Mouse (Mus musculus) heart, postnatal 4 days (tissue): ENCODE results near the gene Tm2d1. TPM values are rescaled to one million over a fixed set of nuclear protein-coding genes. Genes with fewer than 3 reads are reported as not detected.
"Not testable (repeated sequence)": the region's sequence is repeated elsewhere in the genome, so short reads cannot be mapped to it uniquely, and the experiment has no call there.

Source experiments
- DNase-seq: peaks from one replicate; pipeline ENCODE4 v3.0.0; 2021
- total RNA-seq, 2 experiments: library from RNA; stranded (reverse); gene quantifications; 2 replicates each; pipeline ENCODE4 v1.2.3; 2021

Tm2d1 gene
- total RNA-seq, result 10 to 100 TPM; 44.4 to 44.6 TPM

GRCm38 (mm10) chr4:98382716-98383424 lies at the start of gene Tm2d1:
Tm2d1 (minus strand) TSS chr4:98383306.
- DNase-seq, result peak; percentile 87

- peak; percentile 37 for DNase-seq
Observed at GRCm38 (mm10) chr4:98428371-98428770, 45.3 kb upstream of the Tm2d1 start.

- not testable (repeated sequence) for DNase-seq
Observed at GRCm38 (mm10) chr4:98415150-98415549, 32.0 kb upstream of the Tm2d1 start.

GRCm38 (mm10) chr4:98408455-98408854 lies 25.3 kb upstream of the Tm2d1 start:
- no peak for DNase-seq

GRCm38 (mm10) chr4:98404412-98404811 lies 21.3 kb upstream of the Tm2d1 start:
- no peak for DNase-seq

- no peak for DNase-seq
Observed at GRCm38 (mm10) chr4:98403492-98403891, 20.4 kb upstream of the Tm2d1 start.

DNA sequence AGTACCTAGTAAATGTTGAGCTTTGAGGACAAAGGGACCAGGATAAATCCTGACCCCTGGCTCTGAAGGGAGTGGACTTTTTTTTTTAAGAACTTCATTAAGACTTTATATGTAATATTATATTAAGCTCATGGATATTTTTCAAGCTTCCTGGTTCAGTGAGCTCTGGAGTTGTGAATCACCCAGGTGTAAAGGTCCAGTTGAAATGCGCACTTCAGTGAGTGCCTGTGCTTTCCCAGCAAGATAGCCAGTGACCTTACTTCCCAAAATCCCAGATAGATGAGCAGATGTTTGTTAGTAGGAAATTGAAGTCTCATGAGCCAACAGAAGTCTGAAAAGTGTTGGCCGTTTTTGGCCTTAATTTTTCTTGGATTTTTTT lies 18.5 kb upstream of the Tm2d1 start:
- no peak for DNase-seq

GRCm38 (mm10) chr4:98400926-98401583 lies 17.9 kb upstream of the Tm2d1 start:
- DNase-seq, result no peak

GRCm38 (mm10) chr4:98395690-98396437 lies 12.8 kb upstream of the Tm2d1 start, which contains the start of gene Patj:
Patj (plus strand) TSS chr4:98395785.
- peak; percentile 60 for DNase-seq

- DNase-seq, result no peak
Observed at GRCm38 (mm10) chr4:98395346-98395689, 12.2 kb upstream of the Tm2d1 start.

GRCm38 (mm10) chr4:98385036-98385435 lies 1.9 kb upstream of the Tm2d1 start:
- DNase-seq, result no peak

DNA sequence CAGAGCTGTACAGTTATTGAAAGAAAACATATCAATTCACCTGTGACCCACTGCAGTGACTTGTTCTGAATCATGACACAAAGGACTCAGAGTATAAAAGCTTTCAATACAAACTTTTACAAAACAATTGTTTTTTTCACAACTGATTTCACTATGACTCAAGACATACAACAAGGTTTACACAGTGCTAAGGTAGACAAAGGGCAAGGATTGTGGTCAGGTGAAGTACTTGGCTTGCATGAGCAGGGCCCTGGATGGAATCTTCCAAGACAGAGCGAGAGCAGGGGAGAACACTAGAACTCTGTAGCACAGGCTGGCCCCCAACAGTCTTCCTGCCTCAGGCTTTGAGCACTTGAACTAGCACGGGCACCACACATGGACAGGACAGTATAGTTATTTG lies 6.2 kb downstream of the Tm2d1 start:
- DNase-seq, result no peak

GRCm38 (mm10) chr4:98375401-98375800 lies 7.7 kb downstream of the Tm2d1 start:
- DNase-seq, result peak; percentile 15

DNA sequence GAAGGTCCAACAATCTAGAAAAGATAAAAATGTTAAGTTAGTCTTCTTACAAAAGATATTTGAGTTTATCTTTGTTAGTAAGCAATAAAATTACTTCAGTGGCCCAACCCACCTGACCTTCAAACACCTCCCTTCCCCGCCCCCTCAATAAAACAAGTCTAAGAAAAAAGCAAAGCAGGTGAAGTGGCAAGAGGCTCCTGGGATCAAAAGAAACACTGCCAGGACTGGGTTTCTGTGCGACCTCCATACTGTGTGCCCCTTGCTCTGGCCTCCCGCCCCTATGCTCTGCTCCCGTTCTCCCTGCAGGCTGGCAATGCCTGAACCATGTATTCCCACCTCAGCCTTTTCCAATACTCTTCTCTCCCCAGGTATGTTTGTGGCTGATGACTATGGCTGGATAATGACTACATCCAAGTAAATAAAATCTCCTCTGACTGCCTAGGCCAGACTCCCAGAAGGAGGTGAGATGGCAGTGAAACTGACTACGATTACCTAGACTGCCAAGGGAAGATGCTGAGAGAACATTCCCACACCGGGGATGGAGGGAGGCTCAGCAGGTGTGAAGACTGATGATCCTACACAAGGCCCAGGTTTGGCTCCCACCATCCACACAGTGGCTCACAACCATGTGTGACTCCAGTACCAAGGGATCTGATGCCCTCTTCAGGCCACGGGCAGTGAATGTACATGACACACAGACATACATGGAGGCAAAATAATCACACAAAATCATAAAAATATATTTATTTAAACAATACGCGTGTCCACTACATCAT lies 24.9 kb downstream of the Tm2d1 start:
- DNase-seq, result no peak

GRCm38 (mm10) chr4:98348580-98348979 lies 34.5 kb downstream of the Tm2d1 start:
- no peak for DNase-seq

- no peak for DNase-seq
Observed at GRCm38 (mm10) chr4:98345783-98346182, 37.3 kb downstream of the Tm2d1 start.

GRCm38 (mm10) chr4:98339992-98340564 lies 43.0 kb downstream of the Tm2d1 start:
- DNase-seq, result no peak

GRCm38 (mm10) chr4:98338636-98339630 lies 44.2 kb downstream of the Tm2d1 start:
- DNase-seq, result no peak

DNA sequence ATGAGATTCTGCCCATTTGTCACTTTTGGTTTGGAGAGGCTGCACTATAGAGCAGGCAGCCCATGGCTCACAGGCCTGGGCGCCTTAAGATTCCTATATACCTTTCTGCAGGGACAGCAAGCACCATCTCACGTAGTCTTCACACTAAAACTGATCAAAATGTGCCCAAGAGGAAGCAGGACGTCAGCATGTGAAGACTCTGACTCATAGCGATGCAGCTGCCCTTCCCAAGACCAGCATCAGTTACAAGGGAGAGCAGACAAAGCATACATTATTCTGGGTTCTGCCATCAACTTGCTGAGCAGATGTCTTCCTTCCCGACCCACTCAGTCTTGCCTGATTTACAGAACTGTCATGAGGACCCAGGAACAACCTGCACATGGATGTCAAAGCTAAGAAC lies 45.9 kb downstream of the Tm2d1 start:
- no peak for DNase-seq

DNA sequence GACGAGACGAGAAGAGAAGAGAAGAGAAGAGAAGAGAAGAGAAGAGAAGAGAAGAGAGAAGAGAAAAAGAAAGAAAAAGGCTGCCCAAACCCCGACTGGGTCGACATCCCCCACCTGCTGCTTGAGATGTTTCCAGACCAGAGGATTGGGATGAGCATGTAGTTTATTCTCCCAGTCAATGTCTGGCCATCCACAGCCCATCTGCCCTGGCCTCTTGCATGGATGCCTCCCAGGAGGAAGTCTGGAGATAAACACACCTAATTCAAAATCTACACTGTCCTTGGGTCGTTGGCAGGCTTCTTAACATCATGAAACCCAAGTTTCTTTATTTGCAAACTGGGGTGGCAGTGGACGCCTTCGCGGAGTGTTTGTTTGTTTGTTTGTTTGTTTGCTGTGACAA lies 47.4 kb downstream of the Tm2d1 start:
- DNase-seq, result no peak

DNA sequence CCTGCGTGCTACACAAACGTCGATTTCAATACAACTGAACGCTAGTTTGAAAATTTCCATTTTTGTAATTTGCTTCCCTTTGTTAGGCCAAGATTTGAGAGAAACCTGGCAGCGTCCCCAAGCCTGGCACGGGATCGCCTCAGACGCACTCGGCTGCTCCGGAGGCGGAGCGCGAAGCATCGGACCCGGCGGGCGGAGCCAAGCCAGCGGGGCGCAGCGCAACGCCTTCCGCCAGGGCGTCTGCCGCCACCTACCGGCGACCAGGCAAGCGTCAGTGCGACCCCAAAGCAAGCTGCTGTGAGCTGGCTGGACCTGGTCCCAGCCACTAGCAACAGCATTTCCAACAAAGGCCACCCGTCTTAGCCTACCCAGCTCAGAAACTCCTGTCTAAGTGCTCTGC lies 60.9 kb downstream of the Tm2d1 start:
- peak; percentile 98 for DNase-seq
